Mouse (Mus musculus) erythroblast, embryonic 14.5 days (primary cell): ENCODE measurements at regions not wholly inside any gene's neighbourhood (a gene's known extent, or its start where the extent isn't known, plus 50 kb on each side); places are given as distances from the start of the nearest gene placed in this dataset.

Source experiments
- GATA1 ChIP-seq: IDR thresholded peaks from 2 replicates; pipeline ENCODE4 v1.6.1; 2012; ENCODE audit warnings: low read length, inconsistent platforms, mixed read lengths
- TAL1 ChIP-seq: IDR thresholded peaks from 3 replicates; pipeline ENCODE4 v1.6.1; 2012; ENCODE audit warnings: low read length, inconsistent platforms, mixed read lengths

- no peak for TF ChIP-seq TAL1
- no peak for TF ChIP-seq GATA1
These were observed 866.2 kb downstream of the Zfp704 start for GRCm38 (mm10) chr3:8743650-8744049.
